Mouse (Mus musculus): Measurements from ENCODE around the gene Smpd1. TPM values are rescaled to one million over a fixed set of nuclear protein-coding genes. Genes with fewer than 3 reads are reported as not detected.

Smpd1 gene
- total and polyA plus RNA-seq, 3 experiments, result 12.0 to 19.2 (median 14.5) TPM

- no peak for DNase-seq (ENCODE audit: low spot score)
- H3K9me3 ChIP-seq (replicated peaks), result no peaks in the 10 kb centered on the region
- no peak for TF ChIP-seq GATA2 (IDR thresholded peaks at IDR 0.05; ENCODE audit: borderline replicate concordance, low read depth, low read length)
- peaks cover 36% of the 10 kb centered on the region for H3K36me3 ChIP-seq (replicated peaks)
- H3K4me3 ChIP-seq (ENCODE audit: low read depth, low read length), result peak overlapping the region; percentile 77; the same call in 1 of the 2 replicates
- H3K4me1 ChIP-seq (ENCODE audit: insufficient read depth, low read depth, low read length), result peaks cover 25% of the 10 kb centered on the region
- 0 out of 2 replicates have a peak, but pooled peaks cover under 1% of the 10 kb centered on the region for H3K27me3 ChIP-seq (ENCODE audit: insufficient read depth, low read length)
- no peak for ATAC-seq (ENCODE audit: extremely low read depth, insufficient number of reproducible peaks, low FRiP score, poor library complexity, severe bottlenecking)
Measured at GRCm38 (mm10) chr7:105555571-105555970, 1.4 kb downstream of the Smpd1 start.

GRCm38 (mm10) chr7:105556406-105556805 is 2.2 kb downstream of the Smpd1 start:
- 0 out of 2 replicates have a peak, but pooled peaks cover 2% of the 10 kb centered on the region for H3K27me3 ChIP-seq (ENCODE audit: insufficient read depth, low read length)
- peaks cover 25% of the 10 kb centered on the region for H3K4me1 ChIP-seq (ENCODE audit: insufficient read depth, low read depth, low read length)
- TF ChIP-seq TAL1 (conservative IDR thresholded peaks at IDR 0.05; ENCODE audit: low read depth, low read length) (no peak), GATA1 (IDR thresholded peaks at IDR 0.05; ENCODE audit: borderline replicate concordance, low read length) (no peak), POLR2AphosphoS5 (IDR thresholded peaks at IDR 0.05; ENCODE audit: insufficient replicate concordance, low read depth, low read length) (no peak), CTCF (IDR thresholded peaks at IDR 0.05; ENCODE audit: low read depth, low read length) (no peak), GATA2 (IDR thresholded peaks at IDR 0.05; ENCODE audit: borderline replicate concordance, low read depth, low read length) (no peak)
- DNase-seq (ENCODE audit: low spot score) (no peak), ATAC-seq (ENCODE audit: extremely low read depth, insufficient number of reproducible peaks, low FRiP score, poor library complexity, severe bottlenecking) (no peak)
- no peak overlapping the region for H3K4me3 ChIP-seq (ENCODE audit: low read depth, low read length)
- no peaks in the 10 kb centered on the region for H3K9me3 ChIP-seq (replicated peaks)
- peaks cover 36% of the 10 kb centered on the region for H3K36me3 ChIP-seq (replicated peaks)

- Histone ChIP-seq H3K4me1 (ENCODE audit: insufficient read depth, low read depth, low read length) (peaks cover 25% of the 10 kb centered on the region), H3K9me3 (replicated peaks) (no peaks in the 10 kb centered on the region), H3K4me3 (ENCODE audit: low read depth, low read length) (no peak overlapping the region), H3K36me3 (replicated peaks) (peaks cover 36% of the 10 kb centered on the region), H3K27me3 (ENCODE audit: insufficient read depth, low read length) (0 out of 2 replicates have a peak, but pooled peaks cover 4% of the 10 kb centered on the region)
- TF ChIP-seq POLR2AphosphoS5 (IDR thresholded peaks at IDR 0.05; ENCODE audit: insufficient replicate concordance, low read depth, low read length) (no peak), GATA1 (IDR thresholded peaks at IDR 0.05; ENCODE audit: borderline replicate concordance, low read length) (no peak), TAL1 (conservative IDR thresholded peaks at IDR 0.05; ENCODE audit: low read depth, low read length) (no peak), CTCF (IDR thresholded peaks at IDR 0.05; ENCODE audit: low read depth, low read length) (no peak), GATA2 (IDR thresholded peaks at IDR 0.05; ENCODE audit: borderline replicate concordance, low read depth, low read length) (no peak)
- ATAC-seq (ENCODE audit: extremely low read depth, insufficient number of reproducible peaks, low FRiP score, poor library complexity, severe bottlenecking), result no peak
- no peak for DNase-seq (ENCODE audit: low spot score)
Measured at GRCm38 (mm10) chr7:105557671-105558070, 3.5 kb downstream of the Smpd1 start.

- H3K4me1 ChIP-seq (ENCODE audit: insufficient read depth, low read depth, low read length), result peaks cover 21% of the 10 kb centered on the region
- H3K36me3 ChIP-seq (replicated peaks), result peaks cover 36% of the 10 kb centered on the region
- H3K9me3 ChIP-seq (replicated peaks), result no peaks in the 10 kb centered on the region
- peaks cover 4% of the 10 kb centered on the region; the same call in 1 of the 2 replicates for H3K27me3 ChIP-seq (ENCODE audit: insufficient read depth, low read length)
- no peak overlapping the region for H3K4me3 ChIP-seq (ENCODE audit: low read depth, low read length)
- no peak for DNase-seq (ENCODE audit: low spot score)
- TF ChIP-seq TAL1 (conservative IDR thresholded peaks at IDR 0.05; ENCODE audit: low read depth, low read length) (no peak), CTCF (IDR thresholded peaks at IDR 0.05; ENCODE audit: low read depth, low read length) (no peak), POLR2AphosphoS5 (IDR thresholded peaks at IDR 0.05; ENCODE audit: insufficient replicate concordance, low read depth, low read length) (no peak), GATA1 (IDR thresholded peaks at IDR 0.05; ENCODE audit: borderline replicate concordance, low read length) (no peak), GATA2 (IDR thresholded peaks at IDR 0.05; ENCODE audit: borderline replicate concordance, low read depth, low read length) (no peak)
- no peak for ATAC-seq (ENCODE audit: extremely low read depth, insufficient number of reproducible peaks, low FRiP score, poor library complexity, severe bottlenecking)
Measured at GRCm38 (mm10) chr7:105559016-105559415, 4.9 kb downstream of the Smpd1 start.

GRCm38 (mm10) chr7:105562317-105562716 is 8.2 kb downstream of the Smpd1 start:
- Histone ChIP-seq H3K27me3 (ENCODE audit: insufficient read depth, low read length) (peaks cover 24% of the 10 kb centered on the region), H3K4me3 (ENCODE audit: low read depth, low read length) (no peak overlapping the region), H3K4me1 (ENCODE audit: insufficient read depth, low read depth, low read length) (peaks cover 6% of the 10 kb centered on the region), H3K9me3 (replicated peaks) (no peaks in the 10 kb centered on the region), H3K36me3 (replicated peaks) (peaks cover 12% of the 10 kb centered on the region)
- DNase-seq (ENCODE audit: low spot score), result no peak
- no peak for ATAC-seq (ENCODE audit: extremely low read depth, insufficient number of reproducible peaks, low FRiP score, poor library complexity, severe bottlenecking)
- TF ChIP-seq TAL1 (conservative IDR thresholded peaks at IDR 0.05; ENCODE audit: low read depth, low read length) (no peak), GATA1 (IDR thresholded peaks at IDR 0.05; ENCODE audit: borderline replicate concordance, low read length) (no peak), POLR2AphosphoS5 (IDR thresholded peaks at IDR 0.05; ENCODE audit: insufficient replicate concordance, low read depth, low read length) (no peak), GATA2 (IDR thresholded peaks at IDR 0.05; ENCODE audit: borderline replicate concordance, low read depth, low read length) (no peak), CTCF (IDR thresholded peaks at IDR 0.05; ENCODE audit: low read depth, low read length) (no peak)

- TF ChIP-seq GATA2 (IDR thresholded peaks at IDR 0.05; ENCODE audit: borderline replicate concordance, low read depth, low read length) (no peak), POLR2AphosphoS5 (IDR thresholded peaks at IDR 0.05; ENCODE audit: insufficient replicate concordance, low read depth, low read length) (no peak), TAL1 (conservative IDR thresholded peaks at IDR 0.05; ENCODE audit: low read depth, low read length) (no peak), CTCF (IDR thresholded peaks at IDR 0.05; ENCODE audit: low read depth, low read length) (no peak), GATA1 (IDR thresholded peaks at IDR 0.05; ENCODE audit: borderline replicate concordance, low read length) (no peak)
- Histone ChIP-seq H3K9me3 (replicated peaks) (no peaks in the 10 kb centered on the region), H3K4me3 (ENCODE audit: low read depth, low read length) (no peak overlapping the region), H3K4me1 (ENCODE audit: insufficient read depth, low read depth, low read length) (peaks cover 6% of the 10 kb centered on the region), H3K27me3 (ENCODE audit: insufficient read depth, low read length) (peaks cover 27% of the 10 kb centered on the region), H3K36me3 (replicated peaks) (peaks cover 2% of the 10 kb centered on the region)
- ATAC-seq (ENCODE audit: extremely low read depth, insufficient number of reproducible peaks, low FRiP score, poor library complexity, severe bottlenecking), result no peak
- DNase-seq (ENCODE audit: low spot score), result no peak
Measured at GRCm38 (mm10) chr7:105563367-105563766, 9.2 kb downstream of the Smpd1 start.
